In genomic region chr12:26187091-26187862, GRCm38 (mm10) we compare ENCODE assay signal across 12 mouse cellular contexts.
DNase-seq lines count a peak whose midpoint lies in the region; ATAC-seq lines count a peak whose summit lies in the region.
"Had no signal": no experiment of that assay in that cellular context is flagged by ENCODE, and none has a peak within 500 bp of the region (broad histone marks: within the 10 kb centered on the region; RNA-seq: fewer than 3 reads in every experiment).

No protein-coding gene starts in this region.

- ATAC-seq in hematopoietic stem cell, adult 5-6 weeks (replicated peaks in 1 of 2; ENCODE audit: insufficient read depth in 1 of 2, low FRiP score in 2 of 2, low TSS enrichment in 1 of 2, low read depth in 1 of 2, poor library complexity in 2 of 2, severe bottlenecking in 2 of 2) = peak; percentile 89 to 90
- no peak for ATAC-seq in megakaryocyte-erythroid progenitor cell, adult 5-6 weeks (replicated peaks; ENCODE audit: low FRiP score, low TSS enrichment, poor library complexity, severe bottlenecking)
- ATAC-seq: intestine, postnatal 0 days had no signal

- peak; percentile 27 for DNase-seq in 416B (ENCODE audit: low read depth)
- peak; percentile 68 for DNase-seq in CD4-positive helper T cell, adult 2 months (ENCODE audit: low read depth, low spot score)
- DNase-seq in spleen, postnatal 36 days (ENCODE audit: low spot score in 2 of 2) = peak; percentile 24 to 39
- no peak for DNase-seq in embryo, embryonic 11 days
- DNase-seq in kidney, postnatal 10 days = no peak
- no peak for DNase-seq in frontal cortex, postnatal 14 days (ENCODE audit: low spot score in 2 of 2)
- DNase-seq: adrenal gland, postnatal 14 days; kidney, postnatal 4 days; liver had no signal

Comparison
In these comparisons a context has a peak if more than half of its experiments do, and no peak if none do; other contexts are left out.
1. DNase-seq: peak in 416B (single experiment), CD4-positive helper T cell, adult 2 months (single experiment) and spleen, postnatal 36 days (2 of 2); none in embryo, embryonic 11 days (single experiment), kidney, postnatal 10 days (single experiment) and frontal cortex, postnatal 14 days (0 of 2).